Mouse (Mus musculus): ENCODE measurements around the gene Cxcl2. TPM values are rescaled to one million over a fixed set of nuclear protein-coding genes. Genes with fewer than 3 reads are reported as not detected.

Gene Cxcl2
- total RNA-seq (2021) (under 1 TPM in 1 of 2 experiments, not detected in 1; 0.35 TPM), polyA plus RNA-seq (2012; rRNA removed) (1.9 TPM in 2 replicates)
- long read RNA-seq = 0 reads

DNA sequence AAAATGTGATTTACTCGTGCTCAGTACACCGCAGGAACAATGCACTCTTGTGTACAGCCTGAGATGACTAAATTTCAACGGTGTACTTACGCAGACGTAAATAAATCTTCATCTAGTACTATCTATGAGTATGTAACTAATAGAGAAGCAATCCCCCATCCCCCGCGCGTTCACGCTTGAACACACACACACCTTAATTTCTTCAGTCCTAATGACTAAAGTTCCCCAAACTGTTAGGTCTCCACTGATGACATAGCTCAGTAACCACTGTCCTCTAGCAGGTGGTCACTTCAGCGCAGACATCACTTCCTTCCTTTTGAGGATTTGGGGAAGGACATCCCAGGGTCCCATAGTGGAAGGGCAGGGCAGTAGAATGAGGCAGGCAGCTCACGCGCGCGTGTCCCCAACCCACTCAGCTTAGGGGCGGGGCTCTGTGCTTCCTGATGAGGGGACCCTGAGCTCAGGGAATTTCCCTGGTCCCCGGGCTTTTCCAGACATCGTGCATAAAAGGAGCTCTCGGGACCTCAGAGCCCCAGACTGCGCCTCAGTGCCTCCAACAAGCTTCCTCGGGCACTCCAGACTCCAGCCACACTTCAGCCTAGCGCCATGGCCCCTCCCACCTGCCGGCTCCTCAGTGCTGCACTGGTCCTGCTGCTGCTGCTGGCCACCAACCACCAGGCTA, at the start of gene Cxcl2:
TSS of gene Cxcl2 (plus strand) at position 533 of the 682 bp plus-strand sequence.
- peak; percentile 29 for DNase-seq

GRCm38 (mm10) chr5:90855308-90856230, 48.1 kb upstream of the Cxcl2 start:
- DNase-seq = no peak

- no peak for DNase-seq
Measured at GRCm38 (mm10) chr5:90857463-90857862, 46.2 kb upstream of the Cxcl2 start.

DNA sequence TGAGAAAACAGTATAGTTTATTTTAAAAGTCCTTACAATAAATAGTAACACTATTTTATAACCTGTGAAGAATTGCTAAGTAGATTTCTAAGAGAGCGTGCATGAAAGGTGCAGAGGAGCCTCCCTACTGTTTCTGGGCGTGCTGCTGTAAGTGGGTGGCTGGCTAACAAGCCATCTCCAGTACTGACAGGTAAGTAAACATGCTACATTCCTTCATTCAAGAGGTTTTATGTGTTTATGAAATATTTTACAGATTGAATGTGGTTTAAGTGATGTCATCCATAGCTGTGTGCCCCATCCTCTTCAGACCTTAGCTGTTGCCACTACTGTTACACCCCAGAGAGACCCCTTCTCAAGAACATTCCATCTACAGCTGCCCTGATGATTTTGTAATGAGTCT, 45.2 kb upstream of the Cxcl2 start:
- DNase-seq = no peak

- no peak for DNase-seq
Measured at GRCm38 (mm10) chr5:90859031-90859430, 44.6 kb upstream of the Cxcl2 start.

DNA sequence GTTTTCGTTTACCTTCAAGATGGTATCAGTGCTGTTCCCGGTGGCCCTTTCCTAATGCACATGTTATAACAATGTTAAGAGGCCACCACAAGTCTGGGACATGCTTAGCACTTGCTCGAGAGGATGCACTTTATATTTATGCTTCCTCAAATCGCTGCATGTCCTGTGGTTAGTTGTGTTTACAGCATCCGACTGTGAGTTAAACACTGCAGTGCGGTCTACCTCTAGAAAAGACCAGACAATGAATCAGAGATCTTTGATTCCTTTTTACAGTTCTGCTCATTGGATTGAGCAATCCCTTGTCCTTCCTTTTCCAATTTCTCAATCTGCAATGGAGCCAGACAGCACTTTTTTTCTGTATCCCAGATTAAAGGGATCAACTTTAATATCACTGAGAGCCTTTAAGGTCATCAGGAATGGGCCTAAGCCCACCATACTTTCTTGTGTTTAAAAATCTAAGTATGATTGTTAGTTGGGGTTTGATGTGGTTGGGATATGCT, 41.7 kb upstream of the Cxcl2 start:
- DNase-seq = peak; percentile 29

GRCm38 (mm10) chr5:90866770-90867169, 36.9 kb upstream of the Cxcl2 start:
- no peak for DNase-seq

- DNase-seq = no peak
Measured at GRCm38 (mm10) chr5:90872377-90872776, 31.3 kb upstream of the Cxcl2 start.

GRCm38 (mm10) chr5:90876045-90876444, 27.6 kb upstream of the Cxcl2 start:
- peak; percentile 72 for DNase-seq

- no peak for DNase-seq
Measured at GRCm38 (mm10) chr5:90876471-90877172, 27.0 kb upstream of the Cxcl2 start.

- no peak for DNase-seq
Measured at GRCm38 (mm10) chr5:90877173-90877512, 26.5 kb upstream of the Cxcl2 start.

- no peak for DNase-seq
Measured at GRCm38 (mm10) chr5:90879307-90880014, 24.2 kb upstream of the Cxcl2 start.

- DNase-seq = peak; percentile 30
Measured at GRCm38 (mm10) chr5:90880335-90880850, 23.3 kb upstream of the Cxcl2 start.

- DNase-seq = peak; percentile 51
Measured at GRCm38 (mm10) chr5:90881021-90881420, 22.6 kb upstream of the Cxcl2 start.

DNA sequence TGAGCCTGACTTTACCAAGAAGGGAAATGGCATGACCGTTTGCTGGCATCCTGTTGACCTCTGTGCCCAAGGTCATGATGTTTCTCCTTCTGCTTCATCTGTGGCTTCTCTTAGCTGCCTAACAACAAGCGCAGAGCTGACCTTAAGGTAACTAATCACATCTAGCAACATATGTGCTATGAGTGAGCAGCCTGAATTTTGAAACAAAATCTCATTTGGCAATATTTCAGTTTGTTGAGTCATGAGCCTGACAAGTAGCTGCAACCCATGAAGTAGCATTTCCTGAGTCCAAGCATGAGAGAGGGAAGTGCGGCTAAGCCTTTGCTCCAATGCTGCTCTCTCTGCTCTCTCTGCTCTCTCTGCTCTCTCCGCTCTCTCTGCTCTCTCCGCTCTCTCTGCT, 22.0 kb upstream of the Cxcl2 start:
- peak; percentile 54 for DNase-seq

DNA sequence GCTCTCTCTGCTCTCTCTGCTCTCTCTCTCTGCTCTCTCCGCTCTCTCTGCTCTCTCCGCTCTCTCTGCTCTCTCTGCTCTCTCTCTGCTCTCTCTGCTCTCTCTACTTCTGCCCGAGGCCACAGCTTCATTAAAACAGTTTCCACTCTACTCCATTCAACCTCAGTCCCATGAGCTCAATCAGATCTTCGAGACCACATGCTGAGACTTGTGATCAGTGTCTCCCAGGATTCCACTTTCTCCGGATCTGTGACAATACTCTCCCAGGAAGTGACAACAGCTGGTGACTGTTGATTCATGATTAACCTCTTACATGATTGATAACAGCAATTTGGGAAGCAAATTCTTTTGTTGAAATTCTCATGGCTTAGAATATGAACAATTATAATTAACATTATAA, 21.5 kb upstream of the Cxcl2 start:
- no peak for DNase-seq

GRCm38 (mm10) chr5:90884628-90885242, 18.9 kb upstream of the Cxcl2 start:
- DNase-seq = peak; percentile 33

- no peak for DNase-seq
Measured at GRCm38 (mm10) chr5:90888661-90889060, 15.0 kb upstream of the Cxcl2 start.

- DNase-seq = peak; percentile 58
Measured at GRCm38 (mm10) chr5:90890519-90891463, 12.9 kb upstream of the Cxcl2 start, which contains the start of gene Cxcl1. TSS of gene Cxcl1 (plus strand) at chr5:90891241.

GRCm38 (mm10) chr5:90891464-90891813, 12.2 kb upstream of the Cxcl2 start:
- no peak for DNase-seq
